Mouse (Mus musculus) brain, embryonic 14.5 days (tissue): Measurements from ENCODE around the gene Rsph9. TPM values are rescaled to one million over a fixed set of nuclear protein-coding genes. Genes with fewer than 3 reads are reported as not detected.

Experiments used
- DNase-seq: peaks from one replicate; pipeline ENCODE4 v3.0.0-alpha.2; 2011; ENCODE audit warnings: low read depth
- CTCF ChIP-seq: fragments of 200-500 bp; IDR thresholded peaks from 2 replicates; pipeline ENCODE4 v1.5.1; 2012; ENCODE audit warnings: inconsistent platforms, mild to moderate bottlenecking, moderate library complexity, borderline replicate concordance; ENCODE audit not compliant: insufficient read depth, insufficient read length; ENCODE audit errors: extremely low read depth
- POLR2A ChIP-seq: fragments of 200-500 bp; IDR thresholded peaks from 2 replicates; pipeline ENCODE4 v1.6.1; 2012; ENCODE audit warnings: mild to moderate bottlenecking, inconsistent platforms, borderline replicate concordance; ENCODE audit not compliant: poor library complexity, insufficient read depth, insufficient read length, severe bottlenecking; ENCODE audit errors: extremely low read depth
- polyA plus RNA-seq: library from polyadenylated mRNA; depleted of rRNA; stranded (reverse); fragments of >200 nt; gene quantifications from 2 replicates; pipeline ENCODE4 v1.2.3, GENCODE M21; 2012

Gene Rsph9
- polyA plus RNA-seq, 1 experiment = 32.5 TPM

DNA sequence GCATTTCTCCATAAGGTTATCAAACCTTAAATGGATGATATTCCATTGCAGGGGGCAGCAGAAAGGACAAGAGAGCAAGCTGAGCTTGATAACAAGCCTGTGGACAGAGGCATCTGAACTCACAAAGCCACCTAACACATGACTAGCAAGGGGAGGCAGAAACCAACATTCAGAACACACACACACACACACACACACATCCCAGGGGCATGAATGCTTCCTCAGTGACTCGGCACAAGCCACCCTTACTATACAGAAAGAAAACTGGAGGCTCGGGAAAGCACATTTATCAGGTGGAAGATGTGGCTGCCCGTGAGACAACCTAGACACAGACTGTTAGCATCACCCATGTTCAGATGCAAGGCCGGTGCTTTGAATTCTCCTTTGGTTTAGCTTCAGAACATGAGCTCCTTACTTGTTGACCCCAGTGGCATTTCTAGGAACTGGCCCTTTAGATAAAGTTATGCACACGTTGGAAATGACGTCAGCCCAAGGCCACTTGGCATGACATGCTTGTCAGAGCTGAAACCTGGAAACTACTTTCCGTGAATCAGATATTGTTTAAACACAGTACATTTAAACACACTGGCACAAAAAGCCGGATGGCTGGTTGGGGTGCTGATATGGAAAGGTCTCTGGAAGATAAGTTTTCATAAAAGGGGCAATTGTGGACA lies 5.3 kb downstream of the Rsph9 start:
- TF ChIP-seq POLR2A = no peak
- TF ChIP-seq CTCF = no peak
- DNase-seq = no peak

DNA sequence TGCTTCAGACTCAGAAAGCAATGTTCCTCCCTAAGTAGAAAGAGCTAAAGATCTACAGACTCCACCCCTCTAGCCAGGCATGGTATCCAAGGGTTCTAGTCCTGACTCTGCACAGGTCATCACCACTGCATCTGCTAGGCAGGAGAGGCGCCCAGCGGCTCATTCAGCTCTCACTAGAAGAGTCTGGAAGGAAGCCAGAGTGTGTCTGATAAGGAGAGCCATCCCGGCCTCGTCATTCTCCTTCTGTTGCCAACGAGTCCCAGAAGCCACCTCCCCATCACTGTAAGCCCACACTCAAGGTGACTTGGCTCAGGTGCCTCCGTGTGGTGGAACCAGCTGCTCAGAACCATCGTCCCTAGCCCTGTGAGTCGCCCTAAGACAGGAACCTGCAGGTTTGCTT lies 11.2 kb downstream of the Rsph9 start:
- TF ChIP-seq CTCF (no peak), POLR2A (no peak)
- no peak for DNase-seq

DNA sequence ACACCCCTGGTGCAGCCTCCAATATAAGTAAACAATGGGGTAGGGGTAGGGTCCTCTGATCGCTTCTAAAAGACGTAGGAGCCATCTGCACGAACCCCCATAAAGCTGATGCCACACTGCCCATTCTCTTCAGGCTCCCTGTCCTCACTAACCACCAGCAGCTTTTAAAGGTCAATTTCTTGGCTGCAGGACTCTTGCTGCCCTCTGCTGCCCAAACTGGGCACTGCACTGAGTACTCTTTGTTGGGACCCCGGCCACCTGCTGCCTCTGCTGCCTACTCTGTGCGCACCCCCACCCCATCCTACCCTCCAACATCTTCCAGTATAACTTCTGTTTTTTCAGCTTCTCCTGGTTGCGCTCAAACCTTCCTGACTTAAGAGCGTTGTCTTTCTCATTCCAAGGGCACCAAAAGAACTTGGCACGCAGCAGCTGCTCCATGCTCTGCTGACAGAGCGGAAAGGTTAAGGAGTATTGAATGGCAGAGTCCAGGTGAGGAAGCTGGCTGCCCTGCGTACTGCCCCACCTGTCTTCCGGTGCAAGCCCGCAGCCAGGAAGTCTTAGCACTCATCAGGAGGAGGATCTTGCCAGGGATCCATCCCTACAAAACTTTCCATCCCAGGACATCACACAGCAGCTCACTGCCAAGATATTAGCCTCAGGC lies 11.8 kb downstream of the Rsph9 start:
- peak; percentile 76 for DNase-seq
- peak; percentile 91 for TF ChIP-seq CTCF
- no peak for TF ChIP-seq POLR2A

DNA sequence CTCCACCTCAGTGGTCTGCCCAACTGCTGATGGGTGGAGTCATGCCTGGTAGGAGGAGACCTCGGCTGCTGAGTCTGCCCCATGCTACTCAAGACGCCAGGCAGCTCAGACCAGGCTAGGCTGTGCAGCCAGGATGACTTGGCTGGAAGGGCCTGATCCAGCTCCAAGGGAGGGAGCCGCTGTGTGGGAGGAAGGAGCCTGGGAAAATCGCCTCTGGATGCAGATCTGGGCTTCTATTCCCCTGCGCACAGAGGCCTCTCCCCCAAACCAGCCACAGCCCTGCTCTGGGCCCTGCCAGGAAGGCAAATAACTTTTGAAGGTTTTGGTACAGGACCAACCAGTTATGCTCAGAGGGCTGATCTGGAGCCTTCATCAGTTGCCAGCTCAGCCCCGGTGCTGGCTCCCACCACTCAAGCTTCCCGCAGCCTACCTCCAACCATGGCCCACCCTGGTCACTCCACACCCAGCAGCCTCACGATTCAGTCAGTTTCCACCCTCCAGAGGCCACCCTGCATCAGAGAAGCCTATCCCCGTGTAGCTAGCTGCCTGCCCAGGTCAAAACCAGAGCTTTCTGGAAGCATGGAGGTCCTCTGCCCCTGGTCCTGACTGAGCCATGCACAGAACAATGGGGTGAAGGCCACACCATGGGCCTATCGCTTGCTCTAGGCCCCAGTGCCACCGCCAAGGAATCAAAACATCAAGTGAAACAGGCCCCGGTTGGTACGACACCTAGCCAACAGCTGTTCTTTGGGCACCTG lies 14.1 kb downstream of the Rsph9 start:
- TF ChIP-seq POLR2A (no peak), CTCF (no peak)
- no peak for DNase-seq

DNA sequence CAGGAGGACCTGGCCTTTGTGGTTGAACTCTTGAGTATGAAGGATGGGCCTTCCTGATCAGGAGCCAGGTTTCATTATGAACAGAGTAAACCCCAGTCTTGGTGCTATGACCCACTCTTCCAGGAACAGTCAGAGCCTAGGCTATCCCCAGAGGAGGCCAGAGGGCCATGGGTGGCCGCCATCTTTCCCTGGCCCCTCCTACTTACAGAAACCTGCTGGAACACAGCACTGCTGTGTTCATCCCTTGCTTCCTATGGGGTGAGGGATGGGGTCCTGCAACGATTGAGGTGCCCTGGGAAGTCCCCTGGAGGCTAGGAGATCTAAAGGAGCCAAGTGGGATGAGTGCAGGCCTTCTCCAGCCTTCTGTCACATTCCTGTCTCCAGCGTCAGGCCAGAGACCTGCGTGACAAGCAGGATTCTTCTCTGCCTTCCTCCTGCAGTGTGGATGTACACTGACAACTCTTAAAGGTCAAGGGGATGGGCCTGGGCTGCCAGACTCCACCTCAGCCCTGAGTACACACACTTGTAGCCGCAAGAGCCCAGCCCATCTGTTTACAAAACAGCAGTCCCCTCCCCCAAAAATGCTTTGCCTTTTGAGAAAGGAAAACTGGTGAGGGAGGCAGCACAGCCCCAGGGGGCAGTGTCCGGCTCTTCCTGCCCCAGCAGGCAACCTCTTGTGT lies 16.1 kb downstream of the Rsph9 start:
- DNase-seq = no peak
- TF ChIP-seq CTCF (no peak), POLR2A (no peak)

DNA sequence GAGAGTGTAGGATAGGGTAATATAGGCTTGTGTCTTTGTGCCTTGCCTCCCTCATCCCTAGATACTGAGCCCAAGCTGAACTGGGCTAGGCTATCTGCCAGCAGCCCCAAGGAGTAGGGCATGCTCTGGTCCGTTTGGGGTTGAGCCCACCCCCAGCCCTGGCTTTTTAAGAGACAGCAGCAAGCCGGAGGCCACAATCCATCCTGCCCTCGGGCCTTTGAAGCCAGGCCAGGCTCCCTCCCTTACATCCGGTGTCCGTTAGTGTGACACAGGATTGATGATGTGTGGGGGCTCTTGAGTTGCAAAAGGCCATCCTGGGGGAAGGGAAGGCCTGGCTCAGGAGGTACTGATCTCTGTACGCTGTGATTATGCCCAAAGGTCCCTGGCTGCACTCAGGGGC lies 17.4 kb downstream of the Rsph9 start:
- DNase-seq = no peak
- no peak for TF ChIP-seq CTCF
- TF ChIP-seq POLR2A = no peak

DNA sequence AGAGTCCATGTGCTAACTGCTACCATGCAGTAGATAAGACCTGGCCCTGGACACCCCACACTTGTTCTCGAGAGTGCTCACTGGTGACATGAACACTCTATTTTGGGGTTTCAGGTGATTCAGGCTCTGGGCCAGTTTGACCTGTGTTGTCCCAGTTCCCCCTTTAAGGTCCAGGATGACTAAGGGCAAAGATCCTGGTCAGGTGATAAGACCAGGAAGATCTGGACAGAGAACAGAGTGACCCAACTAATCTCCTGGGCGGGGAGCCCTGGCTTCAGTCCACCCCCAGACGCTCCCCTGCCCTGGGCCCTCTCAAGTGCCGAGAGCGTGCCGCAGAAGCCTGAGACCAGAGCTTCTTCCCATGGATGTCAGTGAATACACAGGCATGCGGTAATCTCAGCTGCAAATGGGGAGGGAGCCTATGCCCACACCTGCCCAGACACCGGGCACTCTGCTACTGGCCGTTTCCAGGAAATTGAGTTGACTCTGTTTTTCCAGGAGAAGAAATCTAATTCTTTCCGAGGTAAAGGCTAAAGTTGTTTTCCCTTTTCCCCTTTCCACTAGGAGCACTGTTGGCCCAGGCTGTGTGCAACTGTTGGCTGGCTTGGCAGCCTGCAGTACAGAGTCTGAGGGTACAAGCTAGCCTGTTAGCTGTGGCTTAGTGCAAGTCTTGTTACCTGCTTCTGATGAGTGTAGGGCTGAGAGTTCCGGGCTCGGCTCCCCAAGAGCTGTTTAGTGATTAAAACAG lies 19.9 kb downstream of the Rsph9 start:
- TF ChIP-seq POLR2A (no peak), CTCF (no peak)
- no peak for DNase-seq

DNA sequence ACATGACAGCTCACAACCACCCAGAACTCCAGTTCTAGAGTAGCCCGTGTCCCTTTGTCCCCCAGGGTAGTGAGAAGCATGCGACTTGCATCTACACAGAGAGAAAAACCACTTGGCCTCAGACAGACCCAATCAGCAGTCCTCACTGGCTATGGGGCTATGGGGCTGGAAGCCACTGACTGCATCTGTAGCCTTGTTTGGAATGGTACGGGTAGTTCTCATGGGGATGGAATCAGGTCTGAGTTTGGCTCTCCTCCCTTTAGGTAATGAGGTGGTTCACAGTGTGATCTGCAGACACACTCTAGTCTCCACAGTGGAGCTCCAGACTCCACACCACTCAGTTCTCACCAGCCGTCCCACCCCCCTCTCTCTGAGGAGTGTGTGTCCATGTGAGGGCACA lies 20.7 kb downstream of the Rsph9 start:
- DNase-seq = no peak
- TF ChIP-seq CTCF (no peak), POLR2A (no peak)

DNA sequence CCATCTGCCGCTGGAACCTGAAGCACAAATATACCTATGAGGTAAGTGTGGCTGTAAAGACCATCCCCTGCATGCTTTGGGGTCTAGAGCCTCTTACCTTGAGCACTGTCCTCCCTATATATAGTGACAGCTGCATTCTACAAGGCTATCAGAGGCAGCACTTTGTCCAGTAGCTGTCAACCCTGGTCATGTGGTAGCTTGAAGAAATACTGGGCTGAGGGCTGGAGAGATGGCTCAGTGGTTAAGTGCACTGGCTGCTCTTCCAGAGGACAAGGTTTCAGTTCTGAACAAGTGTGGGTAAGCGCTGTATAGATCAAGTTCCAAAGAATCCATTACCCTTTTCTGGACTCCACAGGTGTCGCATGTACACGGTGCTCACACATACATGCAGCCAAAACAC lies 21.2 kb downstream of the Rsph9 start:
- TF ChIP-seq POLR2A (no peak), CTCF (no peak)
- no peak for DNase-seq

DNA sequence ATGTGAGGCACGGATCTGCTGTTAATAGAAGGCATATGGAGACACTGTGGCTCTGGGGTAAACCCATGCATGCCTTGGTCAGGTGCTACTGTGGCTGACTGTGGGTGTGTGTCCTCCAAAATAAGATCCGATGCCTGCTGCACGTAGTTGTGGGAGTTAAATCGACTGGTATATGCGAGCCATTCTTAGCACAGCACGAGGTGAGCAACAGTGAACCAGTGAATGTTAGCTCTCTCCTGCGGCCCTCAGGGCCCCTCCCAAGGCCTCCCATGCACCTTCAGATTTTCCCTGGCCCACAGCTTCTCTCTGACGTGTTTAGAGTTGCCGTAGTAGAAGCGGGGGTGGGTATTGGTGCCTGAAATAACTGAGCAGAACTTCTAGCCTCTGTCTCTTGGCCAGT lies 24.4 kb downstream of the Rsph9 start:
- no peak for TF ChIP-seq POLR2A
- no peak for TF ChIP-seq CTCF
- DNase-seq = no peak
